Mouse (Mus musculus) urinary bladder, adult 2 months (tissue): ENCODE results near the gene Rpgrip1l. TPM values are rescaled to one million over a fixed set of nuclear protein-coding genes. Genes with fewer than 3 reads are reported as not detected.

Experiments used
- DNase-seq: peaks from one replicate; pipeline ENCODE4 v3.0.0; 2022; ENCODE audit warnings: low spot score
- polyA plus RNA-seq: library from polyadenylated mRNA; depleted of rRNA; stranded (reverse); fragments of >200 nt; gene quantifications from 2 replicates; pipeline ENCODE4 v1.2.3, GENCODE M21; 2012; rRNA removed

Gene Rpgrip1l
- polyA plus RNA-seq, 1 experiment, result 5.3 TPM

- DNase-seq, result no peak
Observed at GRCm38 (mm10) chr8:91207676-91208075, 105.4 kb downstream of the Rpgrip1l start.

- no peak for DNase-seq
Observed at GRCm38 (mm10) chr8:91205897-91206296, 107.2 kb downstream of the Rpgrip1l start.

GRCm38 (mm10) chr8:91201184-91201583 lies 111.9 kb downstream of the Rpgrip1l start:
- no peak for DNase-seq

- no peak for DNase-seq
Observed at GRCm38 (mm10) chr8:91199876-91200275, 113.2 kb downstream of the Rpgrip1l start, which contains the start of gene Aktip. Aktip (minus strand) TSS chr8:91199976.

GRCm38 (mm10) chr8:91198036-91198435 lies 115.0 kb downstream of the Rpgrip1l start:
- DNase-seq, result no peak

- no peak for DNase-seq
Observed at GRCm38 (mm10) chr8:91197233-91197632, 115.8 kb downstream of the Rpgrip1l start.

GRCm38 (mm10) chr8:91196661-91197060 lies 116.4 kb downstream of the Rpgrip1l start:
- DNase-seq, result no peak

GRCm38 (mm10) chr8:91194081-91194480 lies 119.0 kb downstream of the Rpgrip1l start:
- no peak for DNase-seq

- no peak for DNase-seq
Observed at GRCm38 (mm10) chr8:91192941-91193340, 120.1 kb downstream of the Rpgrip1l start.

GRCm38 (mm10) chr8:91190816-91191340 lies 122.2 kb downstream of the Rpgrip1l start:
- peak; percentile 28 for DNase-seq

GRCm38 (mm10) chr8:91188152-91188551 lies 124.9 kb downstream of the Rpgrip1l start:
- no peak for DNase-seq

- no peak for DNase-seq
Observed at GRCm38 (mm10) chr8:91186372-91186771, 126.7 kb downstream of the Rpgrip1l start.

- no peak for DNase-seq
Observed at GRCm38 (mm10) chr8:91177708-91178107, 135.4 kb downstream of the Rpgrip1l start.

- DNase-seq, result no peak
Observed at GRCm38 (mm10) chr8:91176176-91176575, 136.9 kb downstream of the Rpgrip1l start.

GRCm38 (mm10) chr8:91171605-91172004 lies 141.5 kb downstream of the Rpgrip1l start:
- DNase-seq, result no peak

GRCm38 (mm10) chr8:91170914-91171313 lies 142.1 kb downstream of the Rpgrip1l start:
- no peak for DNase-seq

GRCm38 (mm10) chr8:91170152-91170551 lies 142.9 kb downstream of the Rpgrip1l start:
- no peak for DNase-seq

Other genes with a start within 250 kb of the Rpgrip1l start
- 29.3 and 33.2 TPM in 2 replicates for gene Rbl2, start 243.2 kb downstream of the Rpgrip1l start, polyA plus RNA-seq
- 79.8 and 88.9 TPM in 2 replicates for gene Aktip, start 113.3 kb downstream of the Rpgrip1l start, polyA plus RNA-seq
- 56.0 and 63.4 TPM in 2 replicates for gene Fto, start 263 bp upstream of the Rpgrip1l start, polyA plus RNA-seq